Mouse (Mus musculus) ovary, postnatal 14 days (tissue): ENCODE measurements around the gene Sdf4.

Experiments
- DNase-seq: peaks from one replicate; pipeline ENCODE4 v3.0.0; 2022; ENCODE audit warnings: low spot score

Sdf4 gene

GRCm38 (mm10) chr4:155992241-155992905 is at the start of gene Sdf4, which contains the start of gene B3galt6:
Gene Sdf4 (plus strand): TSS chr4:155992872.
Gene B3galt6 (minus strand): TSS chr4:155992649.
- DNase-seq, result peak; percentile 76

- DNase-seq, result peak; percentile 24
Measured at GRCm38 (mm10) chr4:155943049-155943452, 49.6 kb upstream of the Sdf4 start.

DNA sequence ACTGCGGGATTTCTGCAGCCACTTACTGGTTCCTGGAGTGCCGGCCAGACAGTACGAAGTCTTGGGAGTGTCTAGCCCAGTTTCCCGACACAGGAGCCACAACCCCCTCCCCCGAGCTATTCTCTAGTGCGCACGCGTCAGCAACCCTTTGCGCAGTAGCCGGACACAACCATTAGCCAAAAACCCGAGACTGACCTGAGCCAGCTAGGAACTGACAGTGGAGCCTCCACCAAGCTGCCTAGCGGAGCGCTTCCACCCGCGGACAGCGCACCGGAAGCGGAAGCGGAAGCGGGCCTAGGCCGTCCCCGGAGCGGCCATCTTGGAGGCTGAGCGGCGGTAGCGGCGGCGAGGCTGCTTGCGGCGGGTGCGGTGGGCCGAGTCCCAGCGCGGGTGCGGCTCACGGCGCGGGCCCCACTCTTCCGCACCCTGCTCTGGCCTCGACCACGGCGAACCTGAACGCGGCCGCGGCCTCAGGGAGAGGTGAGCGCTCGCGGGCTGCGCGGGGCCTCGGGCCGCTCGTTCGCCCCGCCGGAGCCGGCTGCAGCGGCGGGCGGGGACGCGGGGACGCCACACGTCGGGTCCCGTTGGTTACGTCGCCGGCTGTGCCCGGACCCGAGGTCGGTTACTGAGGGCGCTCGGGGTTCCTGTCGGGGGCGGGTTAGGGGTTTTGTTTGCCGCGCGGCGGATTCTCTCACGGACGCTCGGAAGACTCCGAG is 49.0 kb upstream of the Sdf4 start, which contains the start of gene Ube2j2:
Ube2j2 (plus strand) TSS at position 298 of the 716 bp plus-strand sequence.
- peak; percentile 97 for DNase-seq

DNA sequence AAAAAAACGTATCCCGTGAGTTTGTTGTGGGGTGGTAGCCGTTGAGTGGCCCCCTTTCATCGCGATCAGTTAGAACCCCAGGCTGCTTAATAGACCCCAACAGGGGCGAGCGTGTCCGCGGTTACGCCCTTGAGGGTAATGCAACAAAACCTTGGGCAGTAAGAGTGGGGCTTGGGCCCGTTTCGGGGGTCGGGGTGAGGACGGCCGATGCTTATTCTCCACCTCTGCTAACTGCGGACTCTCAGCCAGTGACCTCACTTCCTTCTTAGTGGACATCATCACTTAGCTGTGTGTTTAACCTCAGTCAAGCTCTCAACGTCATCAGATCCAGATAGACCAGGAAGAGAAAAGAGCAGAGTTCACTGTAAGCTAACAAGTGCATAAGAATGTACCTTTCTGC is 48.4 kb upstream of the Sdf4 start:
- no peak for DNase-seq

- DNase-seq, result no peak
Measured at GRCm38 (mm10) chr4:155947094-155947493, 45.6 kb upstream of the Sdf4 start.

DNA sequence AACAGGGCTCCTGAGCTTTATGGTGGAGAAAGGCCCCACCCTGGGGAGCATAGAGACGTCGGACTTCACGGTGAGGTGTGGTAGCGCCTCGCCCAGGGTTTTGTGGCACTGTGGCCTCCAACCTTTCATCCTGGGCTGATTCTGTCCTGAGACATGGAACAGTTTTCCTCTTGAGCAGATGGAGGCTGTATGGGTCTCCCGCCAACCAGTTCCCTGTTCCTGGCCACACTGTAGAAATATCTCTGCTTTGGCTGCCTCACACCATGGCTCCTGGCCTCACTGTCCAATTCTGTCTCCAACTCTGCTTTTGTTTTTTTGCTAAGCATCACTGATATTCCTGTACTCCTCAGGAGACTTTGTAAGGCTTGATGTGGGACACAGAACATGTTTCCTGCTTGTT is 37.2 kb upstream of the Sdf4 start:
- DNase-seq, result no peak

DNA sequence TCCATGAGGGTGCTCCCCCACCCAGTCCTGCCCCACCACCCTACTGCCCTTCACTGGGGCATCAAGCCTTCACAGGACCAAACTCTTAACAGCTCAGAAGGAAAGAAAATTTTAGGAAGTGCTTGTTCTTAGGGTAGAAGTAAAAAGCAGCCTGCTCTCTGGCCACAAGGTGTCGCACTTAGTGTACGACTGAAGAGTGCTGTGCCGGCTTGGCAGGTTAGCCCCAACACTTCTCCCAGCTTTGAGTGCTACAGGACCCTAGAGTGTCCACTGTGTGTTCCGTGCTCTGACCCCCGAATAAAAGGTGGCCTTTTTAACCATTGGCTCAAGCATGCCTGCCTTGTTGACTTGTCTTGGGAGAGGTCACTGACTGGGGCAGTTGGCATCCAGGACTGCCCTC is 33.4 kb upstream of the Sdf4 start:
- peak; percentile 60 for DNase-seq

GRCm38 (mm10) chr4:155962167-155962971 is 30.3 kb upstream of the Sdf4 start, which contains the start of gene C1qtnf12:
Gene C1qtnf12 (plus strand): TSS chr4:155962318.
- DNase-seq, result no peak

- DNase-seq, result no peak
Measured at GRCm38 (mm10) chr4:155963106-155963505, 29.6 kb upstream of the Sdf4 start.

DNA sequence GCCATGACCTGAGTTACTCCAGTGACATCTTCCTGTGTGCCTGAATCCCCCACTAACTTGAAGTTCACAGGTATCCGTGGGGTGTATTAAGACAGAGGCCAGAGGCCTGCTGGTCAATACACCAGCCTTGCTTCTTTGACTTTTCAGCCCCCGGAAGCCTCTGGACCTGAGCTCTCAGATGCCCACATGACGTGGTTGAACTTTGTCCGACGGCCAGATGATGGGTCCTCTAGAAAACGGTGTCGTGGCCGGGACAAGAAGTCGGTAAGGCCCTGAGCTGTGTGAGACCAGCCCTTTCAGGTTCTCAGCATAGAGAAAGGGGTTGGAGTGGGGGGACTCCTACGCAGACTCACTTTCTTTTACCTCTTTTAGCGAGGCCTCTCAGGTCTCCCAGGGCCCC is 28.3 kb upstream of the Sdf4 start:
- DNase-seq, result no peak

DNA sequence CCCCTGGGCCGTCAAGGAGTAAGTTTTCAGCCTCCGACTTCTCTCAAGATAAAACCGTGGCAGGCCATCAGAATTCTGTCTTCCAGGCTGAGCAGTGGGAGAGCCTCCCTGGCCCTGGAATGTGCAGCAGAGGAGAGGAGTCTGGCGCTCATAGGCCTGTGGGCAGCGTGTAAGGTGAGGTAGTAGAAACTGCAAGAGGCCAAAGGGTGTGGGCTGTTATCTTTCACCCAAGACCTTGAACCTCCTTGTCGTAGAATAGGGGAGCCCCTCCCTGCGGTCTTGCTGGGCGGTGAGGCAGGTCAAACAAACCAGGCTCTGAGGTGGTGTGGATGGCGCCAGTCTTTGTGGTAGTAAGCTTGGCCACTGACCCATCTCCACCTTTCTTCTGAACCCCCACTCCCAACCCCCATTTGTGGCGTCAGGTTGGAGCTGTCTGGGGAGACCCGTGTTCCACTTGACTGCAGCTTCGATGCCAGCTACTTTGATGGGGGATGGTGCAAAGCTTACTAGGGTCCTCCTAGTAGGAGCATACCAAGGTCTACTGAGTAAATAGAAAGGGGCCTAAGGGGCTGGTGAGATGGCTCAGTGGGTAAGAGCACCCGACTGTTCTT is 23.5 kb upstream of the Sdf4 start:
- DNase-seq, result no peak

GRCm38 (mm10) chr4:155970286-155970685 is 22.4 kb upstream of the Sdf4 start:
- DNase-seq, result no peak

GRCm38 (mm10) chr4:155972651-155973050 is 20.0 kb upstream of the Sdf4 start:
- no peak for DNase-seq

GRCm38 (mm10) chr4:155973239-155973638 is 19.4 kb upstream of the Sdf4 start:
- no peak for DNase-seq

- DNase-seq, result no peak
Measured at GRCm38 (mm10) chr4:155981436-155982082, 11.1 kb upstream of the Sdf4 start.

GRCm38 (mm10) chr4:155983788-155984187 is 8.9 kb upstream of the Sdf4 start:
- no peak for DNase-seq

- DNase-seq, result no peak
Measured at GRCm38 (mm10) chr4:155991211-155991907, 1.3 kb upstream of the Sdf4 start.

DNA sequence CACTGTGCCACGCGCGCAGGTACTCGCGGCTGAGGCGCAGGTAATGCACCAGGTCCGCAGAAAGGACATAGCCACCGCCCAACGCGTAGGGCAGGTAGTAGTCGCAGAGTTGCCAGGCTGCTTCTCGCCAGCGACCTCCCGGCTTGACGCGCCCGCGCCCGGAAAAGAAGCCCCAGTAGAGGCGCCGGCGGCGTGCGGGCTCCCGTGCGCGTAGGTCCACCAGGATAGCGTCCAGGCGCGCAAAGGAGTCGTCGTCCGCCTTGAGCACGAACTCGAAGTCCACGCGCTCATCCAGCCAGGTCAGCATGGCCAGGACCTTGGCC is 803 bp upstream of the Sdf4 start:
- DNase-seq, result no peak

GRCm38 (mm10) chr4:155992906-155993547 is 355 bp downstream of the Sdf4 start:
- peak; percentile 97 for DNase-seq

DNA sequence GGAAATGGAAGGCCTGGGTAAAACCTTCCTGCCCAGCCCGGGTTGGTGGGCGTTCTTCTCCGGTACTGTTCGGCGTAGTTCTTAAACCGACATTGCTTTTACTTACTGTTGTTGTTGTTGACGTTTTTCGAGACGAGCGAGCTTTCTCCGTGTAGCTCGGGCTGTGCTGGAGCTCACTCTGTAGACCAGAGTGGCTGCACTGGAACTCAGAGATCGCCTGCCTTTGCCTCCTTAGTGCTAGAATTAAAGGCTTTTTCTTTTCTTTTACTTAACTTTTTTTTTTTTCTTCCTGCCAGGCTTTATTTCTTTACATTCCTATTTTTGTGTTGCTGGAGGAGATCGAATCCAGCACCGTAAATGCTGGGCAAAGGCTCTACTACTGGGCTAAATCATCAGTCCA is 934 bp downstream of the Sdf4 start:
- DNase-seq, result no peak

DNA sequence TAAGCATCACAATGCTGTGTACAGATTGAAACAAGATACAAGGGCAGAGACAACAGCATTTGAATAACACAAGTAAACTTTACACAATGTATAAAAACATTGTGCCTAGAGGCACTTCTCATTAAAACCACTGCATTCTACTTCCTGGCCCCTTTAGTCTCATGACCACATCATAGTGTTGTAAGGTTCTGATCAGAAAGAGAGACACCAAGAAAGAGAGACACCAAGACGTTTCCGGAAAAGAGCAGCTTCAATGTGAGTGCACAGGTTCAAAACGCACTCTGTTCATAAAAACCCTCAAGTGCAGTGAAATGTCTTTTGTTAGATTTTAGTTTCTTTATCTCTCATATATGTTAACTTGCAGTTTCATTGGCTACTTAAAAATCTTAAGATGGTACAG is 11.4 kb downstream of the Sdf4 start:
- no peak for DNase-seq
